Mouse (Mus musculus): ENCODE measurements around the gene Sirt2.

- no peak for TF ChIP-seq CTCF (IDR thresholded peaks at IDR 0.05; ENCODE audit: low read depth, low read length)
- no peak for TF ChIP-seq GATA2 (IDR thresholded peaks at IDR 0.05; ENCODE audit: borderline replicate concordance, low read depth, low read length)
- no peak; the same call in 1 of the 2 replicates for TF ChIP-seq POLR2AphosphoS5 (IDR thresholded peaks at IDR 0.05; ENCODE audit: insufficient replicate concordance, low read depth, low read length)
- TF ChIP-seq GATA1 (IDR thresholded peaks at IDR 0.05; ENCODE audit: borderline replicate concordance, low read length), result no peak
Measured at GRCm38 (mm10) chr7:28820358-28821260, 54.1 kb downstream of the Sirt2 start.

Measured in G1E (cell line).